Mouse (Mus musculus) gastrocnemius, adult 18-20 months (tissue): ENCODE measurements around the gene Tmem243. TPM values are rescaled to one million over a fixed set of nuclear protein-coding genes. Genes with fewer than 3 reads are reported as not detected.
A peak's percentile ranks its signal among the peaks of the same experiment; 100 is the strongest.
"Not testable (repeated sequence)": the region's sequence is repeated elsewhere in the genome, so short reads cannot be mapped to it uniquely, and the experiment has no call there.

Source experiments
- DNase-seq: peaks from one replicate; pipeline ENCODE4 v3.0.0; 2021; ENCODE audit warnings: low spot score
- total RNA-seq, 2 experiments: library from RNA; stranded (reverse); gene quantifications; 2 replicates each; pipeline ENCODE4 v1.2.3; 2021

Tmem243 gene
- total RNA-seq, 2 experiments from 2014 or later: 9.7 to 11.0 TPM

GRCm38 (mm10) chr5:9106806-9107205, 6.3 kb downstream of the Tmem243 start:
- no peak for DNase-seq

GRCm38 (mm10) chr5:9107296-9108089, 7.0 kb downstream of the Tmem243 start:
- DNase-seq: no peak

GRCm38 (mm10) chr5:9108490-9108889, 8.0 kb downstream of the Tmem243 start:
- no peak for DNase-seq

GRCm38 (mm10) chr5:9109582-9109981, 9.1 kb downstream of the Tmem243 start:
- no peak for DNase-seq

- no peak for DNase-seq
These were observed 10.8 kb downstream of the Tmem243 start for GRCm38 (mm10) chr5:9111285-9111684.

- peak; percentile 45 for DNase-seq
These were observed 11.3 kb downstream of the Tmem243 start for GRCm38 (mm10) chr5:9111759-9112158.

- no peak for DNase-seq
These were observed 13.7 kb downstream of the Tmem243 start for GRCm38 (mm10) chr5:9114162-9114561.

- DNase-seq: no peak
These were observed 23.7 kb downstream of the Tmem243 start for GRCm38 (mm10) chr5:9124134-9124533.

- DNase-seq: no peak
These were observed 28.1 kb downstream of the Tmem243 start for GRCm38 (mm10) chr5:9128566-9128965.

GRCm38 (mm10) chr5:9131786-9132185, 31.3 kb downstream of the Tmem243 start:
- no peak for DNase-seq

GRCm38 (mm10) chr5:9135588-9135987, 35.1 kb downstream of the Tmem243 start:
- DNase-seq: no peak

- no peak for DNase-seq
These were observed 40.3 kb downstream of the Tmem243 start for GRCm38 (mm10) chr5:9140724-9141123.

- DNase-seq: no peak
These were observed 41.9 kb downstream of the Tmem243 start for GRCm38 (mm10) chr5:9142376-9142775.

- DNase-seq: no peak
These were observed 48.9 kb downstream of the Tmem243 start for GRCm38 (mm10) chr5:9149273-9149850.

- DNase-seq: no peak
These were observed 56.3 kb downstream of the Tmem243 start for GRCm38 (mm10) chr5:9156746-9157145.

GRCm38 (mm10) chr5:9157336-9157735, 56.9 kb downstream of the Tmem243 start:
- DNase-seq: no peak

GRCm38 (mm10) chr5:9160831-9161455, 60.5 kb downstream of the Tmem243 start:
- DNase-seq: peak; percentile 23

- peak; percentile 80 for DNase-seq
These were observed 61.1 kb downstream of the Tmem243 start, which contains the start of gene Dmtf1 for GRCm38 (mm10) chr5:9161456-9162041. Dmtf1 (minus strand) TSS chr5:9161776.

GRCm38 (mm10) chr5:9162088-9162487, 61.6 kb downstream of the Tmem243 start:
- DNase-seq: no peak

- no peak for DNase-seq
These were observed 62.9 kb downstream of the Tmem243 start for GRCm38 (mm10) chr5:9163411-9163810.

- DNase-seq: not testable (repeated sequence)
These were observed 64.7 kb downstream of the Tmem243 start for GRCm38 (mm10) chr5:9165151-9165550.

- DNase-seq: no peak
These were observed 65.9 kb downstream of the Tmem243 start for GRCm38 (mm10) chr5:9166366-9166765.
